ENCODE assay signal across 36 mouse cellular contexts in genomic region chr6:33625931-33626330, GRCm38 (mm10).
"Had no signal": no experiment of that assay in that cellular context is flagged by ENCODE, and none has a peak within 500 bp of the region (broad histone marks: within the 10 kb centered on the region; RNA-seq: fewer than 3 reads in every experiment).

No protein-coding gene starts in this region.

- H3K9ac ChIP-seq: heart, embryonic 12.5 days; heart, embryonic 13.5 days; heart, embryonic 15.5 days; hindbrain, embryonic 12.5 days; hindbrain, embryonic 13.5 days; hindbrain, embryonic 14.5 days; hindbrain, embryonic 15.5 days; intestine, embryonic 15.5 days; kidney, embryonic 15.5 days had no signal

- H3K27ac ChIP-seq: heart, embryonic 10.5 days; heart, embryonic 13.5 days; heart, embryonic 15.5 days; hindbrain, embryonic 10.5 days; hindbrain, embryonic 12.5 days; hindbrain, embryonic 13.5 days; hindbrain, embryonic 14.5 days; hindbrain, embryonic 15.5 days; hindbrain, postnatal 0 days; intestine, embryonic 15.5 days; kidney, embryonic 15.5 days; kidney, postnatal 0 days; layer of hippocampus, adult 2 months; left cerebral cortex, adult 2 months had no signal

- H3K4me1 ChIP-seq: heart, embryonic 10.5 days; heart, embryonic 12.5 days; heart, embryonic 13.5 days; heart, embryonic 15.5 days; hindbrain, embryonic 10.5 days; hindbrain, embryonic 12.5 days; hindbrain, embryonic 13.5 days; hindbrain, embryonic 15.5 days; intestine, embryonic 15.5 days; kidney, embryonic 15.5 days had no signal

- ATAC-seq: hindbrain, embryonic 16.5 days; hindbrain, postnatal 0 days; inflammation-experienced regulatory T-cells, adult 6 months; intestine, embryonic 15.5 days; intestine, embryonic 16.5 days; intestine, postnatal 0 days had no signal

- H3K27me3 ChIP-seq: heart, embryonic 12.5 days; heart, embryonic 13.5 days; heart, embryonic 15.5 days; hindbrain, embryonic 12.5 days; hindbrain, embryonic 13.5 days; hindbrain, embryonic 15.5 days; intestine, embryonic 15.5 days; kidney, embryonic 15.5 days had no signal

- DNase-seq: heart, postnatal 10 days; heart, postnatal 14 days; heart, postnatal 36 days; heart, postnatal 4 days; kidney, adult 11 months; kidney, adult 18-20 months; kidney, adult 2 months; kidney, adult 8-10 months; kidney, adult 9 months; kidney, postnatal 10 days; kidney, postnatal 14 days; kidney, postnatal 25 days; kidney, postnatal 36 days; kidney, postnatal 4 days; layer of hippocampus, adult 9-11 months; layer of hippocampus, postnatal 36 days had no signal

- H3K4me3 ChIP-seq: heart, embryonic 10.5 days; heart, embryonic 12.5 days; heart, embryonic 13.5 days; heart, embryonic 15.5 days; hindbrain, embryonic 10.5 days; hindbrain, embryonic 12.5 days; hindbrain, embryonic 13.5 days; hindbrain, embryonic 15.5 days; intestine, embryonic 15.5 days; kidney, embryonic 15.5 days; layer of hippocampus, adult 2 months; left cerebral cortex, adult 2 months had no signal

- H3K36me3 ChIP-seq: heart, embryonic 12.5 days; hindbrain, embryonic 12.5 days; hindbrain, embryonic 13.5 days; hindbrain, embryonic 15.5 days; intestine, embryonic 15.5 days; kidney, embryonic 15.5 days had no signal

- H3K9me3 ChIP-seq: heart, embryonic 10.5 days; hindbrain, embryonic 13.5 days; hindbrain, embryonic 15.5 days; intestine, embryonic 15.5 days; kidney, embryonic 15.5 days had no signal

- H3K4me2 ChIP-seq: heart, embryonic 11.5 days; heart, embryonic 12.5 days; heart, embryonic 13.5 days; heart, embryonic 15.5 days; hindbrain, embryonic 12.5 days; hindbrain, embryonic 13.5 days; hindbrain, embryonic 14.5 days; hindbrain, embryonic 15.5 days; intestine, embryonic 15.5 days; kidney, embryonic 15.5 days had no signal
